Mouse (Mus musculus) lung, embryonic 15.5 days (tissue): ENCODE measurements around the gene Rrp8. TPM values are rescaled to one million over a fixed set of nuclear protein-coding genes. Genes with fewer than 3 reads are reported as not detected.
"Not testable (repeated sequence)": the region's sequence is repeated elsewhere in the genome, so short reads cannot be mapped to it uniquely, and the experiment has no call there.

Source experiments
- ATAC-seq: fragments of 200-750 bp; cut with Nextera tagmentation; 2 replicates; pipeline ENCODE4 v1.8.0; 2017; ENCODE audit warnings: moderate number of reproducible peaks, borderline replicate concordance; ENCODE audit not compliant: low FRiP score, low TSS enrichment; ENCODE audit errors: extremely low read depth
- H3K27ac ChIP-seq: fragments of 300-500 bp; sonication (generic); 2 replicates; pipeline ENCODE4 v1.5.1; 2015; ENCODE audit warnings: moderate library complexity, mild to moderate bottlenecking, inconsistent platforms
- H3K27me3 ChIP-seq: fragments of 300-500 bp; sonication (generic); 2 replicates; pipeline ENCODE4 v1.6.1; 2015; ENCODE audit warnings: inconsistent platforms
- H3K36me3 ChIP-seq: fragments of 300-500 bp; sonication (generic); 2 replicates; pipeline ENCODE4 v1.6.1; 2015; ENCODE audit warnings: inconsistent platforms
- H3K4me1 ChIP-seq: fragments of 300-500 bp; sonication (generic); 2 replicates; pipeline ENCODE4 v1.6.1; 2015; ENCODE audit warnings: inconsistent platforms
- H3K4me2 ChIP-seq: fragments of 300-500 bp; sonication (generic); 2 replicates; pipeline ENCODE4 v1.6.1; 2015; ENCODE audit warnings: inconsistent platforms, mild to moderate bottlenecking, moderate library complexity
- H3K4me3 ChIP-seq: fragments of 300-500 bp; sonication (generic); 2 replicates; pipeline ENCODE4 v1.5.1; 2015; ENCODE audit warnings: mild to moderate bottlenecking, inconsistent platforms
- H3K9ac ChIP-seq: fragments of 300-500 bp; sonication (generic); 2 replicates; pipeline ENCODE4 v1.6.1; 2015; ENCODE audit warnings: inconsistent platforms
- H3K9me3 ChIP-seq: fragments of 300-500 bp; sonication (generic); 2 replicates; pipeline ENCODE4 v1.6.1; 2016; ENCODE audit warnings: inconsistent platforms
- WGBS: fragments of 180-500 bp; shearing (Covaris S2); methylation state at CpG from one replicate; pipeline ENCODE4 v1.1.7; 2015; 5-methylcytosine and 5-hydroxymethylcytosine counted together
- polyA plus RNA-seq: library from polyadenylated mRNA; unstranded; fragments of >200 nt; fragmentation: Nextera tagmentation; extraction: Ambion mirVana; gene quantifications from 2 replicates; pipeline ENCODE4 v1.2.1, GENCODE M21; 2015

Rrp8 gene
- polyA plus RNA-seq, 1 experiment from 2014 or later, result 39.6 TPM

GRCm38 (mm10) chr7:105743246-105743925 is 6.2 kb upstream of the Rrp8 start:
- Histone ChIP-seq H3K27ac (0 out of 2 replicates have a peak overlapping the region, but pooled peaks have one; percentile 81), H3K36me3 (peaks cover 44% of the 10 kb centered on the region), H3K9ac (peak overlapping the region; percentile 87), H3K4me3 (peak overlapping the region; percentile 96), H3K4me1 (peaks cover 26% of the 10 kb centered on the region), H3K4me2 (peak overlapping the region; percentile 87)
- not testable (repeated sequence) for H3K9me3 ChIP-seq, H3K27me3 ChIP-seq, ATAC-seq
- WGBS, result 28% methylated on average over 20 of the region's 20 CpGs

GRCm38 (mm10) chr7:105742539-105743215 is 5.5 kb upstream of the Rrp8 start:
- H3K4me3 ChIP-seq, result peak overlapping the region; percentile 96
- 71% methylated on average over 7 of the region's 7 CpGs for WGBS
- 0 out of 2 replicates have a peak overlapping the region, but pooled peaks have one; percentile 87 for H3K9ac ChIP-seq
- H3K27me3 ChIP-seq, H3K9me3 ChIP-seq, ATAC-seq, H3K27ac ChIP-seq: not testable (repeated sequence)
- H3K4me1 ChIP-seq, result peaks cover 33% of the 10 kb centered on the region
- peaks cover 43% of the 10 kb centered on the region for H3K36me3 ChIP-seq
- H3K4me2 ChIP-seq, result peak overlapping the region; percentile 87; the same call in 1 of the 2 replicates

- Histone ChIP-seq H3K4me1 (peaks cover 37% of the 10 kb centered on the region), H3K27me3 (no peaks in the 10 kb centered on the region), H3K27ac (no peak overlapping the region), H3K9me3 (no peaks in the 10 kb centered on the region), H3K4me2 (no peak overlapping the region), H3K4me3 (no peak overlapping the region), H3K9ac (no peak overlapping the region), H3K36me3 (peaks cover 43% of the 10 kb centered on the region)
- WGBS, result 92% methylated on average over 9 of the region's 9 CpGs
- no peak for ATAC-seq
These were observed 4.8 kb upstream of the Rrp8 start for GRCm38 (mm10) chr7:105741978-105742377.

GRCm38 (mm10) chr7:105740851-105741250 is 3.7 kb upstream of the Rrp8 start:
- 78% methylated on average over 6 of the region's 6 CpGs for WGBS
- Histone ChIP-seq H3K9me3 (no peaks in the 10 kb centered on the region), H3K4me2 (no peak overlapping the region), H3K27me3 (no peaks in the 10 kb centered on the region), H3K4me3 (no peak overlapping the region), H3K4me1 (peaks cover 37% of the 10 kb centered on the region), H3K9ac (no peak overlapping the region), H3K36me3 (peaks cover 34% of the 10 kb centered on the region), H3K27ac (no peak overlapping the region)
- ATAC-seq, result no peak

GRCm38 (mm10) chr7:105740089-105740795 is 3.1 kb upstream of the Rrp8 start:
- no peak overlapping the region for H3K27ac ChIP-seq
- H3K27me3 ChIP-seq, result no peaks in the 10 kb centered on the region
- no peak overlapping the region for H3K4me2 ChIP-seq
- WGBS, result 89% methylated on average over 13 of the region's 13 CpGs
- H3K36me3 ChIP-seq, result peaks cover 34% of the 10 kb centered on the region
- H3K4me1 ChIP-seq, result peaks cover 41% of the 10 kb centered on the region
- no peak overlapping the region for H3K4me3 ChIP-seq
- no peaks in the 10 kb centered on the region for H3K9me3 ChIP-seq
- H3K9ac ChIP-seq, result no peak overlapping the region
- ATAC-seq, result no peak

GRCm38 (mm10) chr7:105738948-105739347 is 1.8 kb upstream of the Rrp8 start:
- Histone ChIP-seq H3K4me2 (peak overlapping the region; percentile 73), H3K36me3 (peaks cover 43% of the 10 kb centered on the region), H3K9me3 (no peaks in the 10 kb centered on the region), H3K27ac (peak overlapping the region; percentile 94), H3K4me3 (peak overlapping the region; percentile 90), H3K4me1 (peaks cover 48% of the 10 kb centered on the region), H3K27me3 (no peaks in the 10 kb centered on the region), H3K9ac (0 out of 2 replicates have a peak overlapping the region, but pooled peaks have one; percentile 14)
- WGBS, result 1% methylated on average over 3 of the region's 3 CpGs
- peak; percentile 80 for ATAC-seq

- Histone ChIP-seq H3K9me3 (no peaks in the 10 kb centered on the region), H3K36me3 (peaks cover 49% of the 10 kb centered on the region), H3K4me2 (peak overlapping the region; percentile 73), H3K4me3 (peak overlapping the region; percentile 90), H3K27ac (peak overlapping the region; percentile 94), H3K9ac (peak overlapping the region; percentile 98; the same call in 1 of the 2 replicates), H3K27me3 (no peaks in the 10 kb centered on the region), H3K4me1 (peaks cover 46% of the 10 kb centered on the region)
- 68% methylated on average over 2 of the region's 2 CpGs for WGBS
- ATAC-seq, result no peak
These were observed 1.1 kb upstream of the Rrp8 start for GRCm38 (mm10) chr7:105738286-105738685.

- Histone ChIP-seq H3K27me3 (no peaks in the 10 kb centered on the region), H3K36me3 (peaks cover 51% of the 10 kb centered on the region), H3K4me3 (peak overlapping the region; percentile 90), H3K9me3 (no peaks in the 10 kb centered on the region), H3K9ac (peak overlapping the region; percentile 98), H3K27ac (peak overlapping the region; percentile 94), H3K4me1 (peaks cover 40% of the 10 kb centered on the region), H3K4me2 (peak overlapping the region; percentile 73)
- WGBS, result 17% methylated on average over 3 of the region's 3 CpGs
- ATAC-seq, result no peak
These were observed 463 bp upstream of the Rrp8 start for GRCm38 (mm10) chr7:105737648-105738047.

- H3K36me3 ChIP-seq, result peaks cover 51% of the 10 kb centered on the region
- peak; percentile 96 for ATAC-seq
- under 1% methylated on average over 62 of the region's 62 CpGs for WGBS
These were observed 802 bp downstream of the Rrp8 start, which contains the start of gene Ilk for GRCm38 (mm10) chr7:105736264-105736901. TSS of gene Ilk (plus strand) at chr7:105736592.

GRCm38 (mm10) chr7:105735464-105735863 is 1.7 kb downstream of the Rrp8 start:
- WGBS, result 32% methylated on average over 4 of the region's 4 CpGs
- Histone ChIP-seq H3K36me3 (peaks cover 49% of the 10 kb centered on the region), H3K4me3 (peak overlapping the region; percentile 90), H3K4me1 (peaks cover 40% of the 10 kb centered on the region), H3K9ac (peak overlapping the region; percentile 98), H3K4me2 (peak overlapping the region; percentile 73)
- ATAC-seq, H3K27me3 ChIP-seq, H3K27ac ChIP-seq, H3K9me3 ChIP-seq: not testable (repeated sequence)

More at GRCm38 (mm10) chr7:105736264-105736901, 802 bp downstream of the Rrp8 start, which contains the start of gene Ilk:
- H3K4me2 ChIP-seq, result peak within 1 kb of the TSS; percentile 73
- peaks cover 40% of the 10 kb centered on the region for H3K4me1 ChIP-seq
- H3K4me3 ChIP-seq, result peak within 1 kb of the TSS; percentile 90
- no peaks in the 10 kb centered on the region for H3K27me3 ChIP-seq
- H3K9me3 ChIP-seq, result no peaks in the 10 kb centered on the region
- H3K9ac ChIP-seq, result peak within 1 kb of the TSS; percentile 98
- H3K27ac ChIP-seq, result peak within 1 kb of the TSS; percentile 94

GRCm38 (mm10) chr7:105734826-105735225 is 2.4 kb downstream of the Rrp8 start:
- H3K27me3 ChIP-seq, result no peaks in the 10 kb centered on the region
- ATAC-seq, result no peak
- peaks cover 34% of the 10 kb centered on the region for H3K4me1 ChIP-seq
- peaks cover 43% of the 10 kb centered on the region for H3K36me3 ChIP-seq
- WGBS, result 77% methylated on average over 8 of the region's 8 CpGs
- no peaks in the 10 kb centered on the region for H3K9me3 ChIP-seq
- H3K9ac ChIP-seq, result 0 out of 2 replicates have a peak overlapping the region, but pooled peaks have one; percentile 98
- peak overlapping the region; percentile 90; the same call in 1 of the 2 replicates for H3K4me3 ChIP-seq
- no peak overlapping the region for H3K27ac ChIP-seq
- H3K4me2 ChIP-seq, result peak overlapping the region; percentile 73
